Mouse (Mus musculus) myocyte (in vitro differentiated cells): Measurements from ENCODE around the gene Ntrk3.

Source experiments
- E2F4 ChIP-seq: IDR thresholded peaks from one replicate; pipeline ENCODE4 v1.6.1; 2011; ENCODE audit warnings: mild to moderate bottlenecking, control low read depth, moderate library complexity; ENCODE audit not compliant: insufficient read depth
- MAX ChIP-seq: IDR thresholded peaks from one replicate; pipeline ENCODE4 v1.6.1; 2011; ENCODE audit warnings: low read depth, mild to moderate bottlenecking, control low read depth
- POLR2A ChIP-seq: IDR thresholded peaks from one replicate; pipeline ENCODE4 v1.6.1; 2011; ENCODE audit warnings: low read depth, mild to moderate bottlenecking, control low read depth, moderate library complexity; ENCODE audit not compliant: insufficient read length
- SRF ChIP-seq: IDR thresholded peaks from one replicate; pipeline ENCODE4 v1.6.1; 2011; ENCODE audit warnings: low read depth; ENCODE audit not compliant: control insufficient read depth, insufficient read length
- TCF12 ChIP-seq: IDR thresholded peaks from one replicate; pipeline ENCODE4 v1.6.1; 2011; ENCODE audit warnings: mild to moderate bottlenecking, control low read depth; ENCODE audit not compliant: poor library complexity, insufficient read depth, severe bottlenecking
- USF1 ChIP-seq: IDR thresholded peaks from one replicate; pipeline ENCODE4 v1.6.1; 2011; ENCODE audit warnings: low read depth, mild to moderate bottlenecking, control low read depth, moderate library complexity

GRCm38 (mm10) chr7:78406641-78407291, 331.0 kb downstream of the Ntrk3 start:
- TF ChIP-seq POLR2A, result no peak
- TF ChIP-seq TCF12, result no peak
- TF ChIP-seq USF1, result no peak
- TF ChIP-seq SRF, result no peak
- no peak for TF ChIP-seq E2F4
- no peak for TF ChIP-seq MAX
